Mouse (Mus musculus) naive thymus-derived CD4-positive, alpha-beta T cell, adult 2 months (primary cell): ENCODE data around the gene Ski.

Experiments
- DNase-seq: peaks from one replicate; pipeline ENCODE4 v3.0.0-alpha.2; 2011; ENCODE audit warnings: low read depth

The Ski gene

DNA sequence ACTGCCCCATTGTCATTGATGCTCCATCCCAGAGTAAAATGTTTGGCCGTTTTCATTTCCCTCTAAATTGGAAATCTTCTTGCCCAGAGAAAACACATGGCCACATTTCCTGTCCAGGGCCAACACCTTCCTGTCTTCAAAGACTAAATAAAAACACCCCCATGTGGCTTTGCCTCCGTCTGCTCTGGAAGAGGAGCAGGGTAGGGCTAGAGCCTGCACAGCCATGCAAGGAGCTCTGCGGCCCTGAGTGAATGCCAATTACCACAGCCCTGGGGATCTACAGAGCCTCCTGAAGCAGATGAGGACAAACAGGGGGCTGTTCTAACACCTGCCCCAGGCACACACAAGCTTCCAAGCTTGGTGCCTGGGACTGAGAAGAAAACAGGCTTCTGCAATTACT, 46.2 kb downstream of the Ski start:
- DNase-seq: no peak

DNA sequence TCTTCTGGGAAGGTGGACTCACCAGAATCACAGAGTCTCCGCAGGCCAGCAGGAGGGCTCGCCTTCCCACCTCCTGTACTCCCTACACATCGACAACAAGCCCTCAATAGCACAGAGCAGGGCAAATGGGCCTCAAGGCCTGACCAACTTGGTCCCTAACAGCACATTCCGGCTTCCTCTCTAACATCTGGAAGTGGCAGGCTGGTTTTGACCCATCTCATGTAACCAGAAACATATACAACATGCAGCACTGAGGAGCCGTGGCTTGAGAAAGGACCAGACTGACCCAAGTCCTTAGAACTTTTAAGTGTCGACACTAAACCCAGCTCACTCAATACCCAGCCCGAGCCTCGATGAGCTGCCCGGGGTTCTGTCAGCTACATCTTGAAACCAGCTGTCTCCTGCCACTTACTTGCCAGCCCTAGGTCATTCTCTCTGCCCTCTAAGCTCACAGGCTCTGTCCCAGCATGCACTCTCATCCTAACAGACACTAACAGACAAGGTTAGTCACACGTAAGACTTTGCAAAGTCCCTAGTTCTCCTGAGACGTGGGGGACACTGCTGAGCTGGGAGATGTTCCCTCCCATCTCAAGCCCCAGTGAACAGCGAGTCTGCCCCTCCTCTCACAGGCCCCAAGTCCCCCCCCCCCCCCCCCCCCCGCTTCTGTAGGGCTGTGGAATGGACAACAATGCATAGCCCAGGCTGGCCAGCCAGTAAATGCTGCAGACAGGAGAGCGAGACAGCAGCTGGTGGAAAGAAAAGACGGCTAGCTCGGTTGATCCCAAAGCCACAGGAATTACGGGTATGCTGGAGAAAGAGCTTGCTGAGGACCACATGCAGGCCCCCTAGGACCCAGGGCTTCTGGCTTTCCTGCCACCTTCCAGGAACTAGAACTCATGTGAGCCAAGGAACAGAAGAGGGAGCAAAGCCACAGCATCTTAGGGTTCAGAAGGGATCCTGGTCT, 48.3 kb downstream of the Ski start:
- no peak for DNase-seq

DNA sequence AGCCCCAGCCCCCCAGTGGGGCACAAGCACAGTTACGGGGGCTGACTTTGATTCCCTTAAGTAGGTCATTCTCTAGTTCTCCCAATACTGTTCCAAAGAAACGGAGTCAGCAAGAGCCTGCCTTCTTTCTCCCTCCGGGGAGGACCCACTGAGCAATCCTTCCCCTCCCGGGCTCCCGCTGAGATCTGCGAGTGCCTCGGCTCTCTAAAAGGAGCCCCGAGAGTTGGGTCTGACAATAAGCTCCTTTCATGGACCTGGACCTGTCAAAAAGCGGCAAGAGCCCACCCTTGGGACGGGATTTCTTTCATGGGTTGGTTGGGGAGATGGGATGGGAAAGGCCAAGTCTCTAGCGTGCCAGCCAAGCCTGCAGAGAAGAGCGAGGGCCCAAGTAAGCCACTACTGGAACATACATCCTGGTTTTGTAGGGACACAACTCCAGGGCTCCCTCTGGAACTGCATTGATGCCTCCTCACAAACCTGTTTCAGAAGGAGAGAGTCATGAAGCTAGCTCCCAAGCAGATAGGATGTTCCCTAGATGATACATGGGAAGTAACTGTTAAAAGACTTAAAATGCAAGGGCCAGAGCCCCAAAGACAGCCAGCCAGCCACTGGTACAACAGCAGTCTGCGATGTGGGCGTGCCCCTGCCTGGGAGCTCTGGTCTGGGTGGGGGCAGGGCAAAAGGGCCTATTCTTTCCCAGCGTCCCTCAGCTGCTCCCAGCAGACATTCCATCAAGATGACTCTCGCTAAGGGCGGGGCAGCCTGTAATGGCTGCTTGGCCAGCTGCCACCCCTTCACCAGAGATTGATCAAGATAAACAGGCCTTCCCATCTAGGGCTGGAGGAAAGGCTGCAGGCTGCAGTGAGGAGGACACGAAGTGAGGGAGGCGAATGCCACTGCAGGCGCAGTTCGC, 49.2 kb downstream of the Ski start:
- DNase-seq: no peak

DNA sequence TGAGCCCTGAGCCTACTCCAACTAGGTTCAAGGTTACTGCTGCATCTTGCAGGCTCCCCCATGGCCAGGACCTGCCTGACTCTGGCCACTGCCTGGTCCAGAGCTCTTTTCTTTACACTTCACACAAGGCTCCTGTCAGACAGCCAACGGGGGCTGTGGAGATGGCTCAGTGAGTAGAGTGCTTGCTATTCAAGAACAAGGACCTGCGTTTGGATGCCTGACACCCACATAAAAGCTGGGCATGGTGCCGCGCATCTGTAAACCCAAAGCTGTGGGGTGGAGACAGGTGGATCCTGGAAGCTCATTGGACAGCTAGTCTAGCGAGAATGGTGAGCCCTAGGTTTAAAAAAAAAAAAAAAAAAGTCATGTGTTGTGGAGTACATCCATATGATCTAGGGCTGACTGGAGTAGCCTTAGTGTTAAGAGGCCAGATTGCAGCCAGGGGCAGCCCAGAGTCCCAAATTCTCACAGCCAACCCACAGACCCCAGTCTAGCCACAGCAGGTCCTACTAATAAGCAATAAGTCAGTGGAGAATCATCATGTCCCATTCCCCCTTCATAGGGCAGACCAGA, 50.3 kb downstream of the Ski start:
- DNase-seq: peak; percentile 54

DNA sequence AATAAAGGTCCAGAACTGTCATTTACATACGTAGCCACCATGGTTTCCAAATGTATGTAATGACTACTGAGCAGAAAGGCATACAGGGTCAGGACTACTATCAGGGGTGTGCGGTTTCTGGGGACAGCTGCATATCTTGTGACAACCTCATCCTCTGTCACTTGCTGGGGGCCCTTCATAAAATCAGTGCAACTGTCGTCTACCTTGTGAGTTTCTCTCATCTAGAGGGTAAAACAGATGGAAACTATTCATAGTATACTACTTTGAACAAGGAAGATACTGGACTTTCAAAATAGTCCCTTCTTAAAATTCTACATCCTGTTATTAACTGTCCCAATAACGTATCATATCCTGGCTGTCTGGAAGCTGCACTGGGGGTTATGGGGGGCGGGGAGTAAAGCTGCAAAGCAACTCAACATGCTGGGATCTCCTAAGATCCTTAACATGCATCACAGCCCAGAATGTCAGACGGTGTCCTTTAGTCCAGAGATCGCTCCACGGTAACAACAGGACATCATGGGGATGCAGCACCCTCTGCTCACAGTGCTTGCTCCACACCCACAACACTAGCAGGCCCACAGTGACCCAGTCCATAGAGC, 51.7 kb downstream of the Ski start:
- DNase-seq: no peak

DNA sequence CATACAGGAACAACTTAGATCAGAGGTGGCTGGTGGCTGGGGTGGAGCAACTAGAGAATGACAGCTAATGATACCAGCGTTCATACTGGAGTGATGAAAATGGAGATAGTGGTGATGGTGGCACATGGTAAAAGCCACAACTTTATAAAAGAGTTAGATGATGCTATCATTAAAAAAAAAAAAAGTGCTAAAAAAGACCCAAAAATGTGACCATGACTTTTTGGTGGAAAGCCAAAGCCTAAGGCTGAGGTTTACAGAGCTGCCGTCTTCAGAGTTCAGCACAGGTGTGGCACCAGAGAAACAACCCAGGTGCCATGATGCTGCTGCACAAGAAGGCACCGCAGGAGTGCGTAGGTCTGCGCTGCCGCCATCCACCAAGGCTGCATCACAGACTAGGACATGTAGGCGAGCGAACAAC, 53.5 kb downstream of the Ski start:
- peak; percentile 77 for DNase-seq

DNA sequence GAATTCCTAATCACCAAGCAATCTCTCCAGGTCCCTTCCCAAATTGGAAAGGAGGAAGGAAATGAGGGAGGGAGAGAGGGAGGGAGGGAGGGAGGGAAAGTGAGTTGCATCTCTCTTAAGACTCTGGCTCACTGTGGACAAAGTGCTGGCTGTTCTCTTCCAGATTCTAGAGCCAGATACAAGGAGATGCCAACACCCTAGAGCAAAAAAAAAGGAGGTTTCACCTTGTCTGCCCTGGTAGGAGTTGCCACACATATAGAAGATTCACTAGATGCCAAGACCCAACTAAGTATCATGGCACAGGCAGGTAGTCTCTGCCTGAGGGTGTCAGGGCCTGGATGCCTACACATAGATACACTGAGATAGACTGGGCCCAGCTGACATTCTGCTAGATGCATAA, 56.5 kb downstream of the Ski start:
- DNase-seq: no peak

DNA sequence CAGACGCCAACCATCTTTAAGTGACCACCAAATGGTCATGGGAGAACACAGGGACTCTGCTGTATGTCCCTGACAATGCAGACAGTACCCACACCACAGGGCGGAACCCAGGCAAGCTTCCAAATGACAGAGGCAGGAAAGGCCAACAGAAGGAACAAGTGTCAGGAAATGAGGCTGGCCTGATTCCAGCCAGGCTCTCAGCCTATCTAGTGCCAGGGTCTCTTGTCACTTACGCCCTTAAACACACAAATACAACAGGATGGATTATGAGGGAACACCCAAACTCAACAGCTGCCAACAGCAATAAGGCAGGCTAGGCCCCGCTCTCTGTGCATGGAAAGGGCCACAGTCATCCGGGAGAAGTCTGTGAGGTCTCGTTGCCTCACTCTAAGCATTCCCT, 57.8 kb downstream of the Ski start:
- no peak for DNase-seq

DNA sequence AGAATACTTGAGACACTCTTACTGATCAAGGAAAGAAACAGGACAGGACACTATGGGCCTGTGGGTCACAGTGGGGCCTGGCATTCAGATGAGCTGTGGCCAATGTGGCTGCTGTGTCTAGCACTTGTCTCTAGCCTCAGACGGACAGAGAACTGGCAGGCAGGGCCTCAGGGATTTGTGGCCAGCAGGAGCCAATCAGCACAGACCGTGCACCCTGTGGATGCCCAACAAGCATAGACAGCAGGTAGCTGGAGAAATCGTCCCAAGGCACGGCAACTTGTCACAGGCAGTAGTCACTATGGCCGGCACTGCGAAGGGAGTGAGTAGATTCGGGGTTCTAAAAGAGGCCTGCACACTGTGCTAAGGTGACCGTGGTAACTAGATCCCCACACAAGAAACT, 58.7 kb downstream of the Ski start:
- DNase-seq: peak; percentile 36

DNA sequence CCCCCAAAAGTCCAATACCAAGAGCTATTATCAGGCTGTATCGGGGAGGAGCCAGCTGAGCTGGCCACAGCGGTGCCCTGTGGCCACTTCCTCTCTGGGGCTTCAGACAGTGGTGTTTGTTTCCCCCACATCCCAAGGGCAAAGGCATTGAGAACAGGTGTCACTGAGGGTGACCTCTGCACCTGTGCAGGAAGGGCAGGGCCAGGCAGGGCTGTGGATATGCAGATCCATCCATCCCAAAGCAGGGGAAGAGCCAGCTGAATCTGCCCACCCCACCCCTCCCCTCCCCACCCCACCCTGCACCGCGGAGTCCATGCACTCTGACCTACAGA, 59.1 kb downstream of the Ski start:
- no peak for DNase-seq

DNA sequence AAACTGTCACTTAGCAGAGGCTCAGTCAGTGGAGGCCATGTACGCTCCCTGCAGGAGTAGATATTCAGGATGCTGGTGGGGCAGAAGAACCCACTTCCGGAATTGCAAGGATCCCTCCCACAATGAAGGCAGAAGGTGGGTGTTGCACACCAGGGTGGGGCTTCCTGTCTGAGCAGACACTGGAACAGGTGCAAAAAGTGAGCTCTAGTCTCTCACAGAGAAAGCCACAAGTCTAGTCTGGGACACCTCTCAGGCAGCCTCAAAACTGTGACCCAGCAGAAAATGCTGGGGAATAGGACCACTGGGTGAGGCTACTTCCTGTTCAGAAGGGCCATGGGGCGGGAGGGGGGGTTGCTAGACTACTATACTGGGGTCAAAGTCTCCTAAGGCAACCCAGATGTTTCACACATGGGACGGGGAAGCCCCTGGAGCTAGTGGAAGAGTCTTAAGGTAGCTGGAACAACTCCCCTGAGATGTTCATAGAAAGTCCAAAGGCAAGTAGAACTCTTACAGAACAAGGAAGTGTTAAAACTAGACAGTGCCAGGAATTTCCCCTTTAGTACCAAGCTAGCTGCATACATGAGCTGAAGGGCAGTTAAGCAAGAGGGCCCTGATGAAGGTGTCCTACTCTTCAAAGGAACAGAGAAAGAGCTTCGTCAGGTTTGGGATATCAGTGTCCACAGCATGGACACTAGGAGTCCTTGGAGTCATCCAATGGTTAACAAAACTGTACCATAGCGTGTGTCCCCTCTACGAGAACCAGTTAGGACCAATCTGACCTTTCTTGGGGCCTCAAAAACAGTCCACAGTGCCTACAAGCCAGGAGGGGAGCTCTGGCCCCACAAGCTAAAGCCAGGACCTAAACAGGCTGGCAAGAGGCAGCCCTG, 59.7 kb downstream of the Ski start:
- peak; percentile 88 for DNase-seq

DNA sequence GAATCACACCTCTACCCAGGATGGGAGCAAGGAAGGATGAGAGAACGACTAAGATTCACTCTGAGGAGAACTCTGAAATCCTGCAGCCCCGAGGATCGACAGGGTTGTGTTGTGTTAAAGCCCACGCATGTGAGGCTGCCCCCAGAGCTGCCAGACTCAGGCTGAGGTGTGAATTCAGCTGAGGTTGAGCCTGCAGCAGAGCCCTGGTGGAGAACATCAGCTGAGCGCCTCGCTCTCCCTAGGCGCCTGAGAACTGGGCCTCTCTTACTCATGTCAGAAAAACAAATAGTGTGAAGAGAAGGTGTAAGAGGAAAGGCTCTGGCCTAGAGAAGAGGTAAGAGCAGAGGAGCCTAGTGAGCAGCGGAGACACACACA, 63.9 kb downstream of the Ski start:
- DNase-seq: no peak

DNA sequence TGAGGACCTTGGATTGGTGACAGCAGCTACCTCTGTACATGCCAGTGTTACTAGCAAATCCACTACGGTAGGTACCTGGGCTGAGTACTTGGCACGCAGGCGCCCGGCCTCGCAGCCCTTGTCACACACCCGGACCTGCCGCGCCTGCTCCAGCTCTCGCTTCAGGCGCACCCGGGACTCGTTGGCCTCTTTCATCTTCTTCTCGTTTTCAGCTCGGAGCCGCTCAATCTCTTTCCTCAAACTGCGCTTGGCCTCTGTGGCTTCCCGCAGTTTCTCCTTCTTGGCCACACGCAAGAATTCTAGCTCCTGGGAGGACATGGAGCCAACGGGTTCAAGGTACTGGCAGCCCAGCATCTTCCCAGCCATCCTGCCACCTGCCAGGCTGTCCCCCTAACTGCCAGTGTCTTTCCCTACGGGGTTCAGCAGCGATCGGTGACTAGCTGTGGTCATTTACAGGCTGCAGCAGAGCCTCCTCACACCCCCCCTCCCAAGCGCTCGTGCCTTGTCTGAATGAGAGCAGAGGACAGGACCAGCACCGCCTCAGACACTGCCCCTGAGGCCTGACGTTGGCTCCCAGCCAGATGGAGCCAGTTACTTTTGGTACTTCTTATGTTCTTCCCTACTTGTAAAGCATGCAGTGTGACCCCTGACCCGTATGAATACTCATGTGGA, 64.4 kb downstream of the Ski start:
- no peak for DNase-seq

DNA sequence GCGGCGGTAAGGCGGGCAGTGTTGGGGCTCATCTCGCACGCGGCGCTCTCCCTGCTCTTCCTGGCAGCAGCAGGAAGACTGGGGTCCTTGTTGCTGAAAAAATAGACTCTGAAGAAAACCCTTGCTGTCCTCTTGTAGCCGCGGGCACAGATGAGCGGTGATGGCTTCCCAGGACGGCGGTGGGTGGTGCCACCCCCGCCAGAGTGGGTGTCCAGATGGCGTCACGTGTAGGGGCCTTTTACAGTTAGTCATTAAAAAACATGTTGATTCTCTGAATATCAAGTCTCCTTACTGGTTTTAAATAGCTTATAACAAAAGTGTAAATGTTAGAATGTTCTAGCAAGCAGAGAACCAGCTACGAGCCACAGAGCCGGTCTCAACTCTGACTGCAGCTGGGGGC, 65.7 kb downstream of the Ski start:
- DNase-seq: no peak

DNA sequence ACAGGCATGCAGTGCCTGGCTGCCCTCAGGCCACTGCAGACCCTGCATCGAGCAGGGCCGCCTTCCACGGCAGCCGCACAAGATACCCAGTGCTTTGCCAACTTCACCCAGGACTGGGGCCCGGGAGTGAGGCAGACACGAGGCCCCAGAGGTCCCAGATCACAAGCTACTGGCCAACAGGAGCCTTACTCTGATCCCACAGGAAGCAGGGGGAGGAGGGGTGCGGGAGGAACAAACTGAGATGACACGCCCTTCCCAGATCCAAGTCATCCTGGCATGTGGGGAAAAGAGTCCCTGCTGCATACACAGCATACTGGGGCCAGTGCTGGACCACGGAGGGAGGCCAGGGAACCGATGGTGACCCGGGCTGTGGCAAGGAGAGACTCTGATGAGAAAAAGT, 67.4 kb downstream of the Ski start:
- DNase-seq: no peak

DNA sequence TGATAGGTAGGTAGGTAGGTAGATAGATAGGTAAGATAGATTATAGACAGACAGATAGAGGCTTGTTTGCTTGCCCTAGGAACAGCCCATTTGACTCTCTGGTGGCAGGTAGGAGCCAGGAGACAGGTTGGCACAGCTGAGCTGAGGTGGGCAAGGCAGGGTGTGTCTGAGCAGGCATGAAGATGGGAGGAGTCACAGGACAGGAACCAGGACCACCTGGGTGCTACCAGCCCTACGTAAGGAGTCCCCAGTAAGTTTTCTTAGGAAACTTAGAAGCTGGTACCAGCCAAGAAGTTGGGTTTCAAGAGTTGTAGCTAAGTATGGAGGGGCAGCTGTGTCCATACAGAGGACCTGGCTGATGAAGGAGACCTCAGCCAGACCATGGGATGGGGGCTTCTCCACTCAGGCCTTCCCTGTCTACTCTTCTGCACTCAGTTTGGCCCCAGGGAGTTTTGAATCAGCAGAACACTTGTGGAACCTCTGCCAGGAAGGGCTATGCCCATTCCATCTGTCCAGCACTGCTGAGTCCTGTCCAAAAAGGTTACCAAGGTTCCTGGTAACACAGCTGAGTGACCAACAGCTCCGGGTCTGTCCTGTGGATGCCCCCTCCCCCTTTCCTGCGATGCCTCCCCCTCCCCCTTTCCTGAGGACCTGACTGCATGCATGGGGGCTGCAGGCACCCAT, 68.9 kb downstream of the Ski start:
- DNase-seq: no peak

DNA sequence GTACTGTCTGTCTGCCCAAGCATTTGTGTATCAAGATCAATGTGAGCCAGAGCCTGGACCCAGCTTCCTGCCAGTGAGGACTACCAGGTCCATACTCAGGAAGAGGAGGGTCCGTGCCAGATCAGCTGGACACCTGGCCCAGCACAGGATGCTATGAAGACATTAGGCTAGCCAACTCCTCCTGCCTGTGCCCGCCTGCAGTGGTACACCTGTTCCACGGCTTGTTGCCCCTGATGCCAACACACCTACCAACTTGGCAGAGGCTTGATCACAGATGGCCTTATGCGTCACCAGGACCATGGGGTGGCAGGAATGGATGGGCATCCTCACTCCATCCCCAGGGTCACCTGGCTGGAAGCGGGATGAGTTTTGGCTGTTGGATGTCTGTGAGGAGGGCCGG, 69.9 kb downstream of the Ski start:
- peak; percentile 28 for DNase-seq

DNA sequence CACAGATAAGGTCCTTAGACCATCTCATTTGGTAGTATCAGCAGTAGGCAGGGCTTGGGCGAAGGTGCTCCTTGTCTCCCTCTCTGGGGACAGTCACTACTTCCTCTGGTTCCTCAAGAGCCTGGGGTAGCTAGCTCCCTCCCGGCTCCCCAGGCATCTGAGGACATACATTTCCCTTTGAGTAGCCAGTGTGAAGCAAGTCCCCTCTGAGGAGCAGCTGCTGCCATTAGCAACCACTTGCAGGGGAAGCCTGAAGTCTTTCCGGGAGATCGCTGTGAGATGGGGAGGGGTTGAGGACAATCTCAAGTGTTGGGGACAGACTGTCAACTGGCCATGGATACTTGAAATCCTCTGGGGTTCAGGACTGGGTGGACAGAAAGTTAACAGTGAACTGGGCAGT, 70.5 kb downstream of the Ski start:
- peak; percentile 37 for DNase-seq

DNA sequence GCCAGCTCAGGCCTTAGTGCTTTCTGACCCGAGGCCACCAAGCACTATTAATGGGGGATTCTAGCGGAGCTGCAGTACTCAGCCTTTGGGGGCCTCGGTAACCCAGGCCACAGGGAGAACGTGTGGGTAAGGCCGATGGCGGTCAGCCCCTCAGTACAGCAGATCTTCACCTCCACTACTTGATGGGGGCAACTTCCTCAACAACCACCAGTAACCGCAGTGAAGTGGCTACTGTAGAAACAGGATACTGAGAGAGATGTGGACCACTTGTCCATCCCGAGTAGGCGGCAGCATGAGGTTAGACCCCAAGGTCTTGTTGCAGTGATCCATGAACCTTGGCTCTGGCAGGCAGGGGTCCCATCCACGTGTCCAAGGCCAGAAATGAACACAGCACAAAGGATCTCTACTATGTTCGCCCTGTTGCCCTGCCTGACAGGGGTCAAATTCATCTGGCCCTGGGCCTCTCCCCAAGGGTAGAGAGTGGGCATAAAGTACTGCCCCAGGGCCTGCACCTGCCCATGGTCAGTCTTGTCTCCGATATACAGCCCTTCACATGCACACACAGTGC, 71.1 kb downstream of the Ski start:
- DNase-seq: peak; percentile 39
